Mouse (Mus musculus): ENCODE data around the gene Serpinb11. TPM values are rescaled to one million over a fixed set of nuclear protein-coding genes. Genes with fewer than 3 reads are reported as not detected.

Serpinb11 gene
- polyA plus RNA-seq, 1 experiment from 2014 or later, result 0.26 TPM

Other genes starting within 250 kb of the Serpinb11 start
- gene Serpinb3b, start 82.8 kb upstream of the Serpinb11 start, polyA plus RNA-seq (2015; fragmentation: Nextera tagmentation; extraction: Ambion mirVana), result not detected in 2 replicates
- 0.13 TPM in 1 of 2 replicates, not detected in the other for gene Serpinb3c, start 82.8 kb upstream of the Serpinb11 start, polyA plus RNA-seq (2015; fragmentation: Nextera tagmentation; extraction: Ambion mirVana)
- gene Serpinb7, start 38.5 kb downstream of the Serpinb11 start, polyA plus RNA-seq (2015; fragmentation: Nextera tagmentation; extraction: Ambion mirVana), result 0.10 and 0.30 TPM in 2 replicates
- 0.07 and 0.46 TPM in 2 replicates for gene Serpinb2, start 150.2 kb downstream of the Serpinb11 start, polyA plus RNA-seq (2015; fragmentation: Nextera tagmentation; extraction: Ambion mirVana)
- 4.2 and 5.2 TPM in 2 replicates for gene Serpinb8, start 228.8 kb downstream of the Serpinb11 start, polyA plus RNA-seq (2015; fragmentation: Nextera tagmentation; extraction: Ambion mirVana)

Measured in heart, embryonic 16.5 days (tissue).